Mouse (Mus musculus) embryonic facial prominence, embryonic 14.5 days (tissue): ENCODE results near the gene Ncan. TPM values are rescaled to one million over a fixed set of nuclear protein-coding genes. Genes with fewer than 3 reads are reported as not detected.
"Not testable (repeated sequence)": the region's sequence is repeated elsewhere in the genome, so short reads cannot be mapped to it uniquely, and the experiment has no call there.

ENCODE experiments used
- ATAC-seq: fragments of 200-750 bp; cut with Nextera tagmentation; 2 replicates; pipeline ENCODE4 v1.8.0; 2017; ENCODE audit warnings: low read depth, moderate number of reproducible peaks, moderate TSS enrichment
- DNase-seq: peaks from one replicate; pipeline ENCODE4 v3.0.0-alpha.2; 2015; ENCODE audit warnings: low spot score
- H3K27ac ChIP-seq: fragments of 300-500 bp; sonication (generic); replicated peaks from 2 replicates; pipeline ENCODE4 v1.5.1; 2014; ENCODE audit warnings: low read depth, mild to moderate bottlenecking, low read length, moderate library complexity
- H3K27me3 ChIP-seq: fragments of 300-500 bp; sonication (generic); replicated peaks from 2 replicates; pipeline ENCODE4 v1.6.1; 2014; ENCODE audit warnings: low read length; ENCODE audit not compliant: control insufficient read depth, insufficient read depth
- H3K36me3 ChIP-seq: fragments of 300-500 bp; sonication (generic); 2 replicates; pipeline ENCODE4 v1.6.1; 2014; ENCODE audit warnings: low read length, mixed read lengths; ENCODE audit not compliant: control insufficient read depth, insufficient read depth
- H3K4me1 ChIP-seq: fragments of 300-500 bp; sonication (generic); 2 replicates; pipeline ENCODE4 v1.6.1; 2014; ENCODE audit warnings: antibody characterized with exemption, low read length; ENCODE audit not compliant: control insufficient read depth, insufficient read depth
- H3K4me2 ChIP-seq: fragments of 300-500 bp; sonication (generic); 2 replicates; pipeline ENCODE4 v1.6.1; 2014; ENCODE audit warnings: low read depth, mild to moderate bottlenecking, low read length, moderate library complexity, mixed read lengths
- H3K4me3 ChIP-seq: fragments of 300-500 bp; sonication (generic); 2 replicates; pipeline ENCODE4 v1.5.1; 2014; ENCODE audit warnings: low read depth, mild to moderate bottlenecking, low read length
- H3K9ac ChIP-seq: fragments of 300-500 bp; sonication (generic); 2 replicates; pipeline ENCODE4 v1.6.1; 2014; ENCODE audit warnings: low read depth, mild to moderate bottlenecking, low read length, moderate library complexity, mixed read lengths
- H3K9me3 ChIP-seq: fragments of 300-500 bp; sonication (generic); 2 replicates; pipeline ENCODE4 v1.6.1; 2016; ENCODE audit warnings: low read length; ENCODE audit not compliant: control insufficient read depth
- WGBS: fragments of 180-500 bp; shearing (Covaris S2); extraction: QIAGEN DNeasy Blood & Tissue Kit; methylation state at CpG from one replicate; pipeline ENCODE4 v1.1.7; 2014; 5-methylcytosine and 5-hydroxymethylcytosine counted together
- polyA plus RNA-seq: library from polyadenylated mRNA; unstranded; fragments of >200 nt; fragmentation: Nextera tagmentation; extraction: Ambion mirVana; gene quantifications from 2 replicates; pipeline ENCODE4 v1.2.1, GENCODE M21; 2014

Ncan gene
- polyA plus RNA-seq, 1 experiment from 2014 or later = 1.1 TPM

- Histone ChIP-seq H3K4me2 (no peak overlapping the region), H3K4me3 (no peak overlapping the region), H3K27ac (no peak overlapping the region), H3K27me3 (peaks cover 47% of the 10 kb centered on the region), H3K9ac (no peak overlapping the region), H3K9me3 (no peaks in the 10 kb centered on the region), H3K4me1 (peaks cover 10% of the 10 kb centered on the region; the same call in 1 of the 2 replicates), H3K36me3 (no peaks in the 10 kb centered on the region)
- ATAC-seq = no peak
- whole genome bisulfite sequencing = 92% methylated on average over 2 of the region's 2 CpGs
- no peak for DNase-seq
These were observed 38.7 kb downstream of the Ncan start for GRCm38 (mm10) chr8:70081976-70082375.

- Histone ChIP-seq H3K4me2 (no peak overlapping the region), H3K36me3 (peaks cover 33% of the 10 kb centered on the region), H3K9ac (no peak overlapping the region), H3K27me3 (no peaks in the 10 kb centered on the region), H3K9me3 (no peaks in the 10 kb centered on the region), H3K4me1 (no peaks in the 10 kb centered on the region), H3K27ac (no peak overlapping the region), H3K4me3 (no peak overlapping the region)
- DNase-seq = no peak
- WGBS = 90% methylated on average over 1 of the region's 1 CpGs
- ATAC-seq = no peak
These were observed 47.0 kb downstream of the Ncan start for GRCm38 (mm10) chr8:70073682-70074081.

- ATAC-seq (no peak), DNase-seq (no peak)
- Histone ChIP-seq H3K27ac (no peak overlapping the region), H3K27me3 (no peaks in the 10 kb centered on the region), H3K9ac (0 out of 2 replicates have a peak overlapping the region, but pooled peaks have one; percentile 25), H3K9me3 (no peaks in the 10 kb centered on the region), H3K36me3 (peaks cover 38% of the 10 kb centered on the region), H3K4me2 (peak overlapping the region; percentile 49), H3K4me1 (no peaks in the 10 kb centered on the region), H3K4me3 (peak overlapping the region; percentile 19; the same call in 1 of the 2 replicates)
- 66% methylated on average over 8 of the region's 8 CpGs for WGBS
These were observed 47.6 kb downstream of the Ncan start for GRCm38 (mm10) chr8:70073120-70073519.

- peaks cover 42% of the 10 kb centered on the region for H3K36me3 ChIP-seq
- no peaks in the 10 kb centered on the region for H3K9me3 ChIP-seq
- 16% methylated on average over 21 of the region's 27 CpGs for WGBS
- H3K4me1 ChIP-seq = no peaks in the 10 kb centered on the region
- H3K27ac ChIP-seq = no peak within 1 kb of the TSS
- H3K4me2 ChIP-seq = peak within 1 kb of the TSS; percentile 49
- ATAC-seq = peak; percentile 53
- peak within 1 kb of the TSS; percentile 25; the same call in 1 of the 2 replicates for H3K9ac ChIP-seq
- peak within 1 kb of the TSS; percentile 19 for H3K4me3 ChIP-seq
- DNase-seq = no peak
- no peaks in the 10 kb centered on the region for H3K27me3 ChIP-seq
These were observed 48.1 kb downstream of the Ncan start, which contains the start of gene Tm6sf2 for GRCm38 (mm10) chr8:70072441-70073069. TSS of gene Tm6sf2 (plus strand) at chr8:70072924.

GRCm38 (mm10) chr8:70071836-70072440, 48.7 kb downstream of the Ncan start:
- no peak overlapping the region for H3K4me3 ChIP-seq
- DNase-seq = no peak
- no peaks in the 10 kb centered on the region for H3K27me3 ChIP-seq
- H3K9me3 ChIP-seq = no peaks in the 10 kb centered on the region
- no peaks in the 10 kb centered on the region for H3K4me1 ChIP-seq
- peaks cover 49% of the 10 kb centered on the region for H3K36me3 ChIP-seq
- no peak overlapping the region for H3K9ac ChIP-seq
- no peak overlapping the region for H3K27ac ChIP-seq
- 84% methylated on average over 2 of the region's 2 CpGs for WGBS
- H3K4me2 ChIP-seq = no peak overlapping the region
- no peak for ATAC-seq

- H3K4me2 ChIP-seq = no peak overlapping the region
These were observed 63.0 kb downstream of the Ncan start for GRCm38 (mm10) chr8:70057721-70058120.

GRCm38 (mm10) chr8:70050434-70050833, 70.2 kb downstream of the Ncan start:
- not testable (repeated sequence) for H3K4me3 ChIP-seq, H3K27me3 ChIP-seq, H3K9me3 ChIP-seq, H3K9ac ChIP-seq, DNase-seq, ATAC-seq, H3K27ac ChIP-seq, H3K4me2 ChIP-seq, H3K4me1 ChIP-seq
- peaks cover 67% of the 10 kb centered on the region for H3K36me3 ChIP-seq
- 93% methylated on average over 5 of the region's 5 CpGs for WGBS

More at GRCm38 (mm10) chr8:70057721-70058120, 63.0 kb downstream of the Ncan start:
- Histone ChIP-seq H3K27me3 (no peaks in the 10 kb centered on the region), H3K27ac (no peak overlapping the region), H3K4me3 (no peak overlapping the region), H3K9ac (no peak overlapping the region), H3K4me1 (no peaks in the 10 kb centered on the region), H3K9me3 (no peaks in the 10 kb centered on the region), H3K36me3 (peaks cover 87% of the 10 kb centered on the region)
- ATAC-seq (no peak), DNase-seq (no peak)
- 74% methylated on average over 1 of the region's 1 CpGs for WGBS

GRCm38 (mm10) chr8:70049662-70050061, 71.0 kb downstream of the Ncan start:
- Histone ChIP-seq H3K4me1 (no peaks in the 10 kb centered on the region), H3K4me2 (no peak overlapping the region), H3K9ac (no peak overlapping the region), H3K27me3 (no peaks in the 10 kb centered on the region), H3K4me3 (no peak overlapping the region), H3K36me3 (peaks cover 59% of the 10 kb centered on the region), H3K27ac (no peak overlapping the region), H3K9me3 (no peaks in the 10 kb centered on the region)
- ATAC-seq (no peak), DNase-seq (no peak)

GRCm38 (mm10) chr8:70043996-70044395, 76.7 kb downstream of the Ncan start:
- Histone ChIP-seq H3K27ac (no peak overlapping the region), H3K4me1 (peaks cover 19% of the 10 kb centered on the region), H3K27me3 (no peaks in the 10 kb centered on the region), H3K4me2 (peak overlapping the region; percentile 94), H3K9me3 (no peaks in the 10 kb centered on the region), H3K9ac (peak overlapping the region; percentile 98; the same call in 1 of the 2 replicates), H3K36me3 (peaks cover 13% of the 10 kb centered on the region), H3K4me3 (peak overlapping the region; percentile 100)
- no peak for ATAC-seq
- DNase-seq = no peak
- 89% methylated on average over 5 of the region's 5 CpGs for WGBS
